Mouse (Mus musculus): Measurements from ENCODE around the gene Hsf4. TPM values are rescaled to one million over a fixed set of nuclear protein-coding genes. Genes with fewer than 3 reads are reported as not detected.
A peak's percentile ranks its signal among the peaks of the same experiment; 100 is the strongest.
"Not testable (repeated sequence)": the region's sequence is repeated elsewhere in the genome, so short reads cannot be mapped to it uniquely, and the experiment has no call there.

Gene Hsf4
- polyA plus RNA-seq, 1 experiment from 2014 or later = 0.27 TPM

DNA sequence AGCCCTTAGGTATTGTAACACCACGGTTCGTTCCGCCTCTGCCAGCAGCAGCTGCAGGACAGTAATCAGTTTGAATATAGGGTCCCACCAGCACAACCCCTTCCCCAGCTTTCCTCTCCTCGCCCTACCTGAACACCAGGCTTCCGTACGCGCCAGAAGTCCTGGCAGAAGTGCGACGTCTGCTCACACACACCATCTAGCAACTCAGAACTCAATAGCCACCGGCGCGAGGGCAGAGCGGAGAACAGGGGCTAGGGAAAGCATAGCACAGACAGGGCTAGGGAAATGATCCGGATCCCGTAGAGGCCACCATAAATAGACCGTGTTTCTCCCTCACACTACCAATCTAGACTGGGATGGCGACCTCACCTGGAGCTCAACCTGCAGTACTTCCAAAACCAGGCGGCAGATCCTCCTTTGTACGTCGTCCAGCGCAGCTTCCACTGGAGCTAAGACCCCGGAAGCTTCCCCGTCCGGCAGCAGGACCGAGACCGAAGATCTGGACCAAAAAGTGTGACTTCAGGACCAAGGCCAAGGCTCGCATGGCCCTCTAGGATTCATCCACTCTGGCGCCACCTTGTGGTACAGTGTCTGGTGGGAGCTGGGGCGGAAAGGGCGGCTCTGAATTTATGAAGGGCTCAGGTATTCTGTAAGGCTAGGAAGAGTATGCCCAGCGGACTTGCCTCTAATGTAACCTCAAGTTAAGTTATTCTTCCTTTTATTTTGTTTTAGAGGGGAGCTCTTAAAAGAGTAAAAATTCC lies 21.1 kb downstream of the Hsf4 start:
- H3K27ac ChIP-seq = no peak overlapping the region
- peak overlapping the region; percentile 82 for H3K4me2 ChIP-seq
- peak overlapping the region; percentile 55 for H3K4me3 ChIP-seq
- peaks cover 48% of the 10 kb centered on the region for H3K4me1 ChIP-seq (replicated peaks)
- peak overlapping the region; percentile 69 for H3K9ac ChIP-seq
- H3K27me3 ChIP-seq = peaks cover 26% of the 10 kb centered on the region
- ATAC-seq (ENCODE audit: low FRiP score) = no peak
- H3K36me3 ChIP-seq = peaks cover 3% of the 10 kb centered on the region
- WGBS = 7% methylated on average over 31 of the region's 31 CpGs
- no peaks in the 10 kb centered on the region for H3K9me3 ChIP-seq

DNA sequence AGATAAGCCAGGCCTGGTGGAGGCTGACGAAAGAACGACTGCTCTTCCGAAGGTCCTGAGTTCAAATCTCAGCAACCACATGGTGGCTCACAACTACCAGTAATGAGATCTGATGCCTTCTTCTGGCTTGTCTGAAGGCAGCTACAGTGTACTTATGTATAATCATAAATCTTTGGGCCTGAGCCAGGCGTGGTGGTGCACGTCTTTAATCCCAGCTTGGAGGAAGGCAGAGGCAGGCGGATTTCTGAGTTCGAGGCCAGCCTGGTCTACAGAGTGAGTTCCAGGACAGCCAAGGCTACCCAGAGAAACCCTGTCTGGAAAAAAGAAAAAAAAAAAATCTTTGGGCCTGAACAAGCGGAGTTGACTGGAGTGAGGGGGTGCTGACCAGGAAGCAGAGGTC lies 21.8 kb downstream of the Hsf4 start:
- not testable (repeated sequence) for ATAC-seq (ENCODE audit: low FRiP score); H3K27ac ChIP-seq; H3K36me3 ChIP-seq; H3K9me3 ChIP-seq; H3K9ac ChIP-seq; H3K4me2 ChIP-seq
- Histone ChIP-seq H3K4me1 (replicated peaks) (peaks cover 42% of the 10 kb centered on the region), H3K4me3 (0 out of 2 replicates have a peak overlapping the region, but pooled peaks have one; percentile 55), H3K27me3 (peaks cover 26% of the 10 kb centered on the region)
- WGBS = 89% methylated on average over 8 of the region's 8 CpGs

DNA sequence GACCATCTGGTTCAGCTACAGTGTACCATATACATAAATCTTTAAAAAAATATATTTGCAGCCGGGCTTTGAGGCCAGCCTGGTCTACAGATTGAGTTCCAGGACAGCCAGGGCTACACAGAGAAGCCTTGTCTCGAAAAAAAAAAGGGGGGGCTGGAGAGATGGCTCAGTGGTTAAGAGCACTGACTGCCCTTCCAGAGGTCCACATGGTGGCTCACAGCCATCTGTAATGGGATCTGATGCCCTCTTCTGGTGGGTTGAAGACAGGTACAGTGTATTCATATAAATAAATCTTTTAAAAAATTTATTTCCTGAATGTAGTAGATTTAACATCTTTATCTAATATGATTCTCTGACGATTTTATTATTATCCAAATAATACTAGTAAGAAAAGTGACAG lies 22.2 kb downstream of the Hsf4 start:
- Histone ChIP-seq H3K4me1 (replicated peaks) (peaks cover 40% of the 10 kb centered on the region), H3K27me3 (peaks cover 26% of the 10 kb centered on the region)
- H3K4me2 ChIP-seq; H3K9ac ChIP-seq; H3K4me3 ChIP-seq; H3K27ac ChIP-seq; ATAC-seq (ENCODE audit: low FRiP score); H3K9me3 ChIP-seq; H3K36me3 ChIP-seq: not testable (repeated sequence)
- 75% methylated on average over 3 of the region's 3 CpGs for WGBS

DNA sequence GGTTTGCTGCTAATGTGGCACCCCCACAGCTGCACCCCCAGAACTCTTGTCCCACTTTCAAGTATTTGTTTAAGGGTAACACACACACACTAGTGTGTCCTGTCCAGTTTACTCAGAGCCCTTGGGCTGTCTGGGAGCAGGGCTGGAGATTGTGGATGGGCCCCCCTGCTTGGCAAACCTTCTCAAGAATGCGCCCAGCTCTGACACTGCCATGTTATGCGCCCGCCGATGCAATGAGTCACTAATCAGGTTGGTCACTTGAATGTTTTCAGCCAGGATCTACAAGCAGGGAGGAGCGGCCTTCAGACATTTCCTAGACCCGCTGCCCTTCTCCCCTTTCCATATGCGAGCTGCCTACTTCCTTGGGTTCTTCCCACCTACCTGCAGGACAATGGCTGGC lies 22.9 kb downstream of the Hsf4 start:
- Histone ChIP-seq H3K4me3 (no peak overlapping the region), H3K27ac (no peak overlapping the region), H3K9me3 (no peaks in the 10 kb centered on the region), H3K36me3 (no peaks in the 10 kb centered on the region), H3K27me3 (peaks cover 26% of the 10 kb centered on the region), H3K4me2 (no peak overlapping the region), H3K9ac (no peak overlapping the region), H3K4me1 (replicated peaks) (peaks cover 38% of the 10 kb centered on the region)
- WGBS = 79% methylated on average over 7 of the region's 7 CpGs
- ATAC-seq (ENCODE audit: low FRiP score) = no peak

DNA sequence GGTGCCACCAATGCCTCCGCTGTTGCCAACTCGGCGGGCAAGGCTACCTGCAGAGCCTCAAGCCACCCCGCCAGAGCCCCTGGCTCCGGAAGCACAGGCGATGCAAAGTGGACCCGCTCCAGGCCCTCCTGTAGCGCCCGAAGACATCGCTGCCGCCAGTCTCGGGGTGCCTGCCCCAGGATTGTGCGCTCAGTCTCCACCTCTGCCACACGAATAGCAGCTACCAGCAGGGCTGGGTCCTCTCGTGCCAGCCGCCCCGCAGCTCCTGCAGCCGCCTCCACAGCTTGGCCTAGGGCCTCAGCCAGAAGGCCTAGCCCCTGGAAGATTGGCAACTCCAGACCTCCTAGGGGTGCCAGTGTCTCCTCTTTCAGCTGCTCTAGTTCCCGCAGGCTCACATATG lies 23.8 kb downstream of the Hsf4 start:
- peaks cover 35% of the 10 kb centered on the region for H3K4me1 ChIP-seq (replicated peaks)
- H3K9me3 ChIP-seq = no peaks in the 10 kb centered on the region
- ATAC-seq (ENCODE audit: low FRiP score) = no peak
- no peak overlapping the region for H3K4me2 ChIP-seq
- H3K4me3 ChIP-seq = no peak overlapping the region
- H3K36me3 ChIP-seq = no peaks in the 10 kb centered on the region
- WGBS = 65% methylated on average over 19 of the region's 19 CpGs
- peaks cover 26% of the 10 kb centered on the region for H3K27me3 ChIP-seq
- H3K27ac ChIP-seq = no peak overlapping the region
- no peak overlapping the region; the same call in 1 of the 2 replicates for H3K9ac ChIP-seq

DNA sequence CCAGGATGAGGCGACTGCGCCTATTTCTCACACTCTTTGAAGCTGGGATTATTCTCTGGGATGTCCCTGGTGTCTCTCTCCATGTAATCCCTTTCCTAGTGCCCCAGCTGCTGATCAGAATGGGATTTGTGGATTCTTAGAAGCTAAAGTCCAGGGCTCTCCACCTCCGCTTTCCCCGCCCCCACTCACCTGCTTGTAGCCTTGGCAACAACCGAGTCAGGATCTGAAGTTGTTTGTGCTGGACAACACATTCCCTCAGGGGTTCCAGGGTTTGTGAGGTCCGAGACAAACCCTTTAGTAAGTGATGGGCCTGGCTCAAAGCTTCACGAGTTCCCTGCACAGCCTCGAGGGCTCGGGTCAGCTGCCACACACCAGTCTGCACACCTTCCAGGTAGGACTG lies 25.2 kb downstream of the Hsf4 start:
- no peak overlapping the region for H3K27ac ChIP-seq
- 0 out of 2 replicates have a peak overlapping the region, but pooled peaks have one; percentile 21 for H3K4me2 ChIP-seq
- H3K36me3 ChIP-seq = peaks cover 9% of the 10 kb centered on the region
- WGBS = 74% methylated on average over 9 of the region's 9 CpGs
- peak overlapping the region; percentile 5; the same call in 1 of the 2 replicates for H3K4me3 ChIP-seq
- peaks cover 42% of the 10 kb centered on the region for H3K4me1 ChIP-seq (replicated peaks)
- ATAC-seq (ENCODE audit: low FRiP score) = no peak
- H3K27me3 ChIP-seq = peaks cover 26% of the 10 kb centered on the region
- no peaks in the 10 kb centered on the region for H3K9me3 ChIP-seq
- no peak overlapping the region for H3K9ac ChIP-seq

DNA sequence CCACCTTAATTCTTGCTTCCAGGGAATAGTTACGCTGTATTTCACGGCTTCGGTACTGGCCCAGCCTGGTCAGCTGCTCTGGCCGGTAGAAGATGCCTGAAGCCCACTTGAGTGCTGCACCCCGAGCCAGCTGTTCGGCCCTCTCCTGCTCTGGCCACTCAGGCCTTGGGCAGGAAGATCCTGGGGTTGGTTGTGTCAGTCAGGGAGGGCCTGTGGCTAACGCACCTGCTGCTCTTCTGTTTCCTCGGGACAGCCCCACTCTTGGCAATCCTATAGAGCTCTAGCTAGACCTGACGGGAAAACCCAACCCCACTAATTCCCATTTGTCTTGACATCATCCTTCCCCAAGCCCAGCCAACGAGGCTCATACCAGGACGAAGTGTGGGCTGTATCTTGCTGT lies 25.7 kb downstream of the Hsf4 start:
- H3K4me2 ChIP-seq = 0 out of 2 replicates have a peak overlapping the region, but pooled peaks have one; percentile 21
- no peak overlapping the region for H3K27ac ChIP-seq
- 73% methylated on average over 11 of the region's 11 CpGs for WGBS
- H3K4me3 ChIP-seq = peak overlapping the region; percentile 8; the same call in 1 of the 2 replicates
- peaks cover 14% of the 10 kb centered on the region for H3K36me3 ChIP-seq
- H3K9ac ChIP-seq = no peak overlapping the region
- peaks cover 40% of the 10 kb centered on the region for H3K4me1 ChIP-seq (replicated peaks)
- peaks cover 25% of the 10 kb centered on the region for H3K27me3 ChIP-seq
- ATAC-seq (ENCODE audit: low FRiP score) = no peak
- H3K9me3 ChIP-seq = no peaks in the 10 kb centered on the region

DNA sequence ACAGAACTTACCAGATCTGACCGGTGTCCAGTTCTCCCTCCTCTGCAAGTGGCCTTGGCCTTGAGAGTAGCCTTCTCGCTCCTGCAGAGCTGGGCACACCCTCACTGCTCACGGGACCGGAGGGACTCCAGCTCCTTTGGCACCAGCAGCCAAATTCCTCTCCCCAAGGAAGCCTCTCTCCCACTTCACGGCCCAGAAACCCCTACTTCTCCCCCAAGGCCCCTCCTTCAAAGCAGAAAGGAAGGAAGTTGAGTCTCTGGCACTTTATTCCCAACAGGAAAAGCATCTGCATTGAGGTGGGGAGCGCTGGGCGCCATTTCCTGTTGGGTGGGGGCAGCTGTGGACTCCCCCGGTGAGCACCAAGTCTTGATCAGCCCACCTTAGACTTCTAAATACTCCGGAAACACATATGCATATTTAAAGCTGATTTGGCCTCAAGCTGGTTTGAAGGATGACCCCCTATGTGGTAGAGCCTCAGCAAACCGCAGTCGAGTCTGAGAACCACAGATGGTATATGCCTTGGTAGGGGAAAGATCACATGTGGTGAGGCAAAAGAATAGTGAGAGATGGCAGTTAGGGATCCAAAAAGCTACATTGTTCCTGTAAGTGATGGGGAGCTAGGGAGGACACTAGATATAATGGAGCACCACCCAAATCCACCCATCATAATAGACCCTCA lies 26.4 kb downstream of the Hsf4 start, which contains the start of gene Exoc3l:
TSS of gene Exoc3l (minus strand) at position 207 of the 679 bp plus-strand sequence.
- 0 out of 2 replicates have a peak within 1 kb of the TSS, but pooled peaks have one; percentile 98 for H3K9ac ChIP-seq
- no peak for ATAC-seq (ENCODE audit: low FRiP score)
- H3K4me3 ChIP-seq = peak within 1 kb of the TSS; percentile 100
- 61% methylated on average over 11 of the region's 11 CpGs for WGBS
- peak within 1 kb of the TSS; percentile 99 for H3K4me2 ChIP-seq
- H3K4me1 ChIP-seq (replicated peaks) = peaks cover 32% of the 10 kb centered on the region
- no peak within 1 kb of the TSS for H3K27ac ChIP-seq
- peaks cover 19% of the 10 kb centered on the region for H3K27me3 ChIP-seq
- H3K9me3 ChIP-seq = no peaks in the 10 kb centered on the region
- peaks cover 22% of the 10 kb centered on the region for H3K36me3 ChIP-seq

DNA sequence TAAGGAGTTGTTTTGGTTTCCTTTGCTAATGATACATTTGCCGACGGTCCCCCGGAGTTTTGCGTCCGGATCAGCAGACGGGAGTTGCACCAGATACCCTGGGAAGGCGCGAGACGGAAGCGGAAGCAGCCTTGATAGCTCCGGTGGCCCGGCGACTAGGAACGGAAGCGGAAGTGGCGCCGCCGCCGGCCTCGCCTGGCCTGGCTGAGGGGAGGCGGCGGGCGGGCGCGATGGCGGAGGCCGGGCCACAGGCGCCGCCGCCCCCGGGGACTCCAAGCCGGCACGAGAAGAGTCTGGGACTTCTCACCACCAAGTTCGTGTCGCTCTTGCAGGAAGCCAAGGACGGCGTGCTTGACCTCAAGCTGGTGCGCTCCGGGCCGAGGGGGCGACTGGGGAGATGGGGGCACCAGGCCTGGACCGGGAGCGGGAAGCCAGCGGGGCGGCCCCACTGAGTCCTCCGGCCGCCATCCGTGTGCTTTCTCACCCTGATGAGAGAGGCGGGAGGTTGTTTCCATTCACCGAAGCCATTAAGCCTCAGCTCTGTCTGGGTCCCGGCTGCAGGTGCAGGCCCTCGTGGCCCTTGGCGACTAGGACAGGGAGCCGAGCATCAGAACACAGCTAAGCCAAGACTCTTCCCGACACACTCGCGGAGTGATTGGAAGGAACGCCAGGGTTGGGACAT lies 28.1 kb downstream of the Hsf4 start, which contains the start of gene E2f4:
TSS of gene E2f4 (plus strand) at position 153 of the 682 bp plus-strand sequence.
- peak; percentile 86 for ATAC-seq (ENCODE audit: low FRiP score)
- H3K9me3 ChIP-seq = no peaks in the 10 kb centered on the region
- peaks cover 12% of the 10 kb centered on the region for H3K27me3 ChIP-seq
- peak within 1 kb of the TSS; percentile 98 for H3K9ac ChIP-seq
- peaks cover 30% of the 10 kb centered on the region for H3K4me1 ChIP-seq (replicated peaks)
- H3K4me2 ChIP-seq = peak within 1 kb of the TSS; percentile 99
- WGBS = under 1% methylated on average over 58 of the region's 58 CpGs
- H3K36me3 ChIP-seq = peaks cover 38% of the 10 kb centered on the region
- peak within 1 kb of the TSS; percentile 100 for H3K4me3 ChIP-seq
- H3K27ac ChIP-seq = peak within 1 kb of the TSS; percentile 76

DNA sequence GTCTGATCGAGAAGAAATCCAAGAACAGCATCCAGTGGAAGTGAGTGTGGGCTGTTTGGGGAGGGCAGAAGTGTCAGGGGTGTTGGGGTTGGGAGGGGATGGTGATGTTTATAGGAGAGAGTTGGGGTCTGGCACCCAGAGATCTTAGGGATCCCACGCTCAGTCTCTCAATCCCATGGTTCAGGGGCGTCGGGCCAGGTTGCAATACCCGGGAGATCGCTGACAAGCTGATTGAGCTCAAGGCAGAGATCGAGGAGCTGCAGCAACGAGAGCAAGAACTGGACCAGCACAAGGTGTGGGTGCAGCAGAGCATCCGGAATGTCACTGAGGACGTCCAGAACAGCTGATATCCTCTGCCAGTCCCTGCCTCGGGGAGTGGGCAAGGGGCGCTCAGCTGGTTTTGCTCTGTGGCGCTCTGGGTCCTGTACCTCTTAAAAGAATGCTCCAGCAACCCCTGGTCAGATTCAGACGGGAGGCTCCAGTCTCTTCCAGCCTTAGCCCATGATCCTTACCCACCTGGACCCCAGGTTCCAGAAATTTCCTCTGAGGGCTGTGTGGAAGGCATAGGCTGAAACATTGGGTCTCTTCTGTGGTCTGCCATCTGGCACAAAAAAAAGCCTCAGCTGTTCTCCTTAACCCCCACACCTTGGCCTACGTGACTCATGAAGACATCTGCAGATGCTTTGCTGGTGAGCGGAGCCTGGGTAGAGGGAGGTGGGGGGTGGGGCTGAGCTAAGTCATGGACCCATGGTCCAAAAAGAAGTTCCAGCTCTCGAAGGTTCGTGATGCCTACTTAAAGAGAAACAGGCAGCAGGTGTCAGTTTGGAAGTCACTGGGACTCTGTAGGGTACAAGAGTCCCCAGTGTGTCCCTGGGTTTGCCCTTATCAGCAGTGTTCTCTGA lies 29.0 kb downstream of the Hsf4 start:
- Histone ChIP-seq H3K4me2 (peak overlapping the region; percentile 99), H3K36me3 (peaks cover 46% of the 10 kb centered on the region), H3K27me3 (peaks cover 6% of the 10 kb centered on the region; the same call in 1 of the 2 replicates), H3K4me1 (replicated peaks) (peaks cover 30% of the 10 kb centered on the region), H3K9ac (peak overlapping the region; percentile 98), H3K4me3 (peak overlapping the region; percentile 100), H3K9me3 (no peaks in the 10 kb centered on the region), H3K27ac (no peak overlapping the region)
- WGBS = 59% methylated on average over 18 of the region's 18 CpGs
- ATAC-seq (ENCODE audit: low FRiP score) = no peak

DNA sequence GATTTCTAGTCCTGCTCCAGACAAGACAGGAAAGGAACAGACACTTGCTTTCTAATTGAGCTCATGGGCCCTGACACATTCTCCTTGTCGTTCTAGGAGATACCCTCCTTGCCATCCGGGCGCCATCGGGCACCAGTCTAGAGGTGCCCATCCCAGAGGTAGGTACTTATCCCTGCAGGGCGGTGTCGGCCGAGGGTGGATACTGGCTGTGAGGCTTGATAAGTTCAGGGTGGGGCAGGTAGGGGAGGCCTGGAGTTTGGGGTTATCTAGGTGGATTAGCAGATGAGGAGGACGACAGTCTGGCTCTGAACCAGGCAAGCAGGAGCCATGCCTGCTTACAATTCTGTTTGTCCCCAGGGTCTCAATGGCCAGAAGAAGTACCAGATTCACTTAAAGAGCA lies 30.4 kb downstream of the Hsf4 start:
- Histone ChIP-seq H3K27ac (no peak overlapping the region), H3K36me3 (peaks cover 59% of the 10 kb centered on the region), H3K9me3 (no peaks in the 10 kb centered on the region), H3K9ac (no peak overlapping the region), H3K4me3 (no peak overlapping the region), H3K27me3 (peaks cover 6% of the 10 kb centered on the region; the same call in 1 of the 2 replicates), H3K4me1 (replicated peaks) (peaks cover 40% of the 10 kb centered on the region), H3K4me2 (no peak overlapping the region)
- 97% methylated on average over 8 of the region's 8 CpGs for WGBS
- ATAC-seq (ENCODE audit: low FRiP score) = no peak
